Mouse (Mus musculus) heart, embryonic 16.5 days (tissue): ENCODE measurements around the gene Akr1a1. TPM values are rescaled to one million over a fixed set of nuclear protein-coding genes. Genes with fewer than 3 reads are reported as not detected.

Source experiments
- ATAC-seq: fragments of 200-750 bp; cut with Nextera tagmentation; replicated peaks from 2 replicates; pipeline ENCODE4 v1.8.0; 2017; ENCODE audit warnings: moderate number of reproducible peaks; ENCODE audit not compliant: insufficient read depth, low FRiP score; ENCODE audit errors: extremely low read depth
- H3K27ac ChIP-seq: fragments of 300-500 bp; sonication (generic); 2 replicates; pipeline ENCODE4 v1.5.1; 2014; ENCODE audit warnings: mild to moderate bottlenecking, low read length, control low read depth, moderate library complexity
- H3K27me3 ChIP-seq: fragments of 300-500 bp; sonication (generic); 2 replicates; pipeline ENCODE4 v1.6.1; 2014; ENCODE audit warnings: low read length, mixed read lengths; ENCODE audit not compliant: control insufficient read depth, insufficient read depth
- H3K36me3 ChIP-seq: fragments of 300-500 bp; sonication (generic); 2 replicates; pipeline ENCODE4 v1.6.1; 2014; ENCODE audit not compliant: control insufficient read depth, insufficient read depth
- H3K4me1 ChIP-seq: fragments of 300-500 bp; sonication (generic); 2 replicates; pipeline ENCODE4 v1.6.1; 2014; ENCODE audit warnings: low read length, mixed read lengths; ENCODE audit not compliant: control insufficient read depth, insufficient read depth
- H3K4me2 ChIP-seq: fragments of 300-500 bp; sonication (generic); 2 replicates; pipeline ENCODE4 v1.6.1; 2014; ENCODE audit warnings: low read depth, mild to moderate bottlenecking, control low read depth, low read length
- H3K4me3 ChIP-seq: fragments of 300-500 bp; sonication (generic); 2 replicates; pipeline ENCODE4 v1.5.1; 2014; ENCODE audit warnings: mild to moderate bottlenecking, control low read depth, low read length
- H3K9ac ChIP-seq: fragments of 300-500 bp; sonication (generic); 2 replicates; pipeline ENCODE4 v1.6.1; 2014; ENCODE audit warnings: low read length, control low read depth
- H3K9me3 ChIP-seq: fragments of 300-500 bp; sonication (generic); replicated peaks from 2 replicates; pipeline ENCODE4 v1.6.1; 2016; ENCODE audit warnings: low read length; ENCODE audit not compliant: control insufficient read depth
- WGBS: fragments of 180-500 bp; shearing (Covaris S2); extraction: QIAGEN DNeasy Blood & Tissue Kit; methylation state at CpG from one replicate; pipeline ENCODE4 v1.1.7; 2014; 5-methylcytosine and 5-hydroxymethylcytosine counted together
- polyA plus RNA-seq: library from polyadenylated mRNA; unstranded; fragments of >200 nt; fragmentation: Nextera tagmentation; extraction: Ambion mirVana; gene quantifications from 2 replicates; pipeline ENCODE4 v1.2.1, GENCODE M21; 2015

Akr1a1 gene
- polyA plus RNA-seq, 1 experiment from 2014 or later = 585 TPM

DNA sequence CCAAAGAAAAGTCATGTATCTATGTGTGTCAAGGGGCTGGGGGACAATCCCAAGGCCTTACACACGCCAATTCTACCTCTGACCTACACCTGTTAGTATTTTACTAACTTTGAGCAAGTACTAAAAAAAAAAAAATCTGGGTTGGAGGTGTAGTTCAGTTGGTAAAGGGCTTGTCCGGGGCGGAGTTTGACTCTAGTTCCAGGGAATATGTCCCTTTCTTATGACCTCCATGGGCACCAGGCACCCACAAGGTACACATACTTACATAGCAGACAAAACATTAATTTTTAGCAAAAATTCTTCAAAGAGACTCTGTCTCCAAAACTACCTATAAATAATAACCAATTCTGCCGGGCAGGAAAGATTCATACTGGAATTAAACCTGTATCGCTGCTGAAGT, 1.1 kb downstream of the Akr1a1 start:
- whole genome bisulfite sequencing = 21% methylated on average over 5 of the region's 5 CpGs
- H3K9ac ChIP-seq = peak overlapping the region; percentile 95
- ATAC-seq = no peak
- peak overlapping the region; percentile 92 for H3K4me3 ChIP-seq
- H3K27ac ChIP-seq = peak overlapping the region; percentile 94
- H3K36me3 ChIP-seq = peaks cover 14% of the 10 kb centered on the region; the same call in 1 of the 2 replicates
- no peaks in the 10 kb centered on the region for H3K27me3 ChIP-seq
- H3K4me1 ChIP-seq = peaks cover 28% of the 10 kb centered on the region
- no peaks in the 10 kb centered on the region for H3K9me3 ChIP-seq
- H3K4me2 ChIP-seq = peak overlapping the region; percentile 83

DNA sequence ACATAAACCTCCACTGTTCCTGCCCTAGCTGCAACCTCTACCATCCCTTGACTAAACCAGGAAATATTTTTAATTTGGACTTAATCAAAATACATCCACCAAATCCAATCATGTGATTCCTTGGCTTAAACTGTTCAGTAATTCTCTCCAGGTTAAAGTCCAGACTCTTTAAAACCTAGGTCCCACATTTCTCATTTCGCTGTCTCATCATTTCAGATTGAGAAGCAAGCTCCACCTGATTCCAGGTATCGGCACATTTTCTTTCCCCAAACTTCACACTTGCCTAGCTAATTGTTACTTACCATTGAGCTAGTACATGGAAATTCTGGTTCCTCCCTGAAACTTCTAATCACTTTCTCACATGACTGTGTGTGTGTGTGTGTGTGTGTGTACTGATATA, 2.1 kb downstream of the Akr1a1 start:
- Histone ChIP-seq H3K27ac (no peak overlapping the region), H3K27me3 (no peaks in the 10 kb centered on the region), H3K4me3 (peak overlapping the region; percentile 92), H3K4me2 (peak overlapping the region; percentile 83), H3K36me3 (peaks cover 14% of the 10 kb centered on the region; the same call in 1 of the 2 replicates), H3K9ac (no peak overlapping the region), H3K9me3 (no peaks in the 10 kb centered on the region), H3K4me1 (peaks cover 28% of the 10 kb centered on the region)
- WGBS = 94% methylated on average over 2 of the region's 2 CpGs
- no peak for ATAC-seq

DNA sequence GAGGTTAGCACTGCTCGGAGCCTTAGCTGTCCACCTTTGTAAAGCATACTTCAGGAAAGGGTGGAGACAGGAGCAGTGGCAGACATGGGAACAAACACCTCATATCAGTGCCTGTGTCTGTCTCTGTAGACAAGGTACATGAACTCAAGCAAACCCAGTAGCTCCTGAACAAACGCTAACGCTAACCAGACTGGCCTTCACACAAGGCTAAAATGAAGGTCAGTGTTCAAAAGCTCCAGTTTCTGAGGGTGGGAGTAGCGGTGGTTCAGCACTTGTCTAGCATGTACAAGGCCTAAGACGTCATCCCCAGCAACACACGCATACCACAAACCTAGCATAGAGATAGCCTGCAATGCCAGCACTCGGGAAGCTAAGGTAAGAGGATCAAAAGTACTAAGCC, 5.9 kb downstream of the Akr1a1 start:
- H3K4me2 ChIP-seq = no peak overlapping the region
- no peak overlapping the region for H3K27ac ChIP-seq
- WGBS = 62% methylated on average over 7 of the region's 7 CpGs
- H3K4me3 ChIP-seq = no peak overlapping the region
- H3K36me3 ChIP-seq = peaks cover 32% of the 10 kb centered on the region
- ATAC-seq = no peak
- H3K27me3 ChIP-seq = no peaks in the 10 kb centered on the region
- H3K9ac ChIP-seq = no peak overlapping the region
- H3K9me3 ChIP-seq = no peaks in the 10 kb centered on the region
- peaks cover 25% of the 10 kb centered on the region for H3K4me1 ChIP-seq

DNA sequence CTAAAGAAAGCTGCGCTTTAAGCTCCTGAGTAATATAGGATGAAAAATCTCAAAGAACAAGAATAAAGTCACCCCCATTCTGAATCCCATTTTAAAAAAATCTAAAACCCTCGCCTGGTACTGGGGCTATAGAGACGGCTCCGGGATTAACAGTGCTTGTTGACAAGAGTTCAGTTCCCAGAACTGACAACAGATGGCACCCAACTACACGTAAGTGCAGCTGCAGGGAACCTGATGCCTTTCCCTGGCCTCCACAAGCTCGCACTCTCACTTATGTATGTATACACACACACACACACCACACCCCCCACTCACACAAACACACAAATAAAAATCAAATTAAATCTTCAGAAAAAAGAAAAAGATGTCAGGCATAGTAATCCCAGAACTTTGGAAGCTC, 7.2 kb downstream of the Akr1a1 start:
- 0 out of 2 replicates have a peak, but pooled peaks have one; percentile 45 for ATAC-seq
- peaks cover 38% of the 10 kb centered on the region for H3K36me3 ChIP-seq
- WGBS = 51% methylated on average over 6 of the region's 6 CpGs
- H3K9me3 ChIP-seq = no peaks in the 10 kb centered on the region
- no peak overlapping the region for H3K4me2 ChIP-seq
- no peaks in the 10 kb centered on the region for H3K27me3 ChIP-seq
- no peak overlapping the region for H3K4me3 ChIP-seq
- H3K27ac ChIP-seq = no peak overlapping the region
- no peak overlapping the region for H3K9ac ChIP-seq
- peaks cover 15% of the 10 kb centered on the region for H3K4me1 ChIP-seq

GRCm38 (mm10) chr4:116642071-116642470, 9.4 kb downstream of the Akr1a1 start:
- Histone ChIP-seq H3K4me2 (no peak overlapping the region), H3K27me3 (no peaks in the 10 kb centered on the region), H3K36me3 (peaks cover 45% of the 10 kb centered on the region), H3K9ac (no peak overlapping the region), H3K9me3 (no peaks in the 10 kb centered on the region), H3K27ac (no peak overlapping the region), H3K4me1 (peaks cover 4% of the 10 kb centered on the region; the same call in 1 of the 2 replicates), H3K4me3 (no peak overlapping the region)
- WGBS = 94% methylated on average over 1 of the region's 1 CpGs
- ATAC-seq = no peak

GRCm38 (mm10) chr4:116638821-116639220, 12.7 kb downstream of the Akr1a1 start:
- H3K4me2 ChIP-seq = no peak overlapping the region
- no peak overlapping the region for H3K9ac ChIP-seq
- H3K9me3 ChIP-seq = no peaks in the 10 kb centered on the region
- H3K4me3 ChIP-seq = no peak overlapping the region
- WGBS = 93% methylated on average over 6 of the region's 6 CpGs
- H3K27me3 ChIP-seq = no peaks in the 10 kb centered on the region
- H3K27ac ChIP-seq = no peak overlapping the region
- no peak for ATAC-seq
- peaks cover 74% of the 10 kb centered on the region for H3K36me3 ChIP-seq
- no peaks in the 10 kb centered on the region for H3K4me1 ChIP-seq

GRCm38 (mm10) chr4:116635197-116635596, 16.3 kb downstream of the Akr1a1 start:
- no peak overlapping the region for H3K27ac ChIP-seq
- H3K27me3 ChIP-seq = no peaks in the 10 kb centered on the region
- no peak overlapping the region for H3K4me2 ChIP-seq
- no peak overlapping the region for H3K4me3 ChIP-seq
- no peak for ATAC-seq
- no peaks in the 10 kb centered on the region for H3K4me1 ChIP-seq
- no peaks in the 10 kb centered on the region for H3K9me3 ChIP-seq
- 91% methylated on average over 1 of the region's 1 CpGs for WGBS
- no peak overlapping the region for H3K9ac ChIP-seq
- H3K36me3 ChIP-seq = peaks cover 54% of the 10 kb centered on the region

- WGBS = 7% methylated on average over 23 of the region's 23 CpGs
- peak; percentile 88 for ATAC-seq
- H3K27ac ChIP-seq = peak within 1 kb of the TSS; percentile 90
These were observed 23.5 kb downstream of the Akr1a1 start, which contains the start of gene Nasp for GRCm38 (mm10) chr4:116627722-116628662. Gene Nasp, minus strand, starts transcription at chr4:116627941.

GRCm38 (mm10) chr4:116627359-116627716, 24.1 kb downstream of the Akr1a1 start:
- Histone ChIP-seq H3K27me3 (no peaks in the 10 kb centered on the region), H3K27ac (peak overlapping the region; percentile 90), H3K36me3 (no peaks in the 10 kb centered on the region), H3K4me3 (peak overlapping the region; percentile 74), H3K4me1 (peaks cover 14% of the 10 kb centered on the region), H3K9ac (peak overlapping the region; percentile 83), H3K9me3 (no peaks in the 10 kb centered on the region), H3K4me2 (peak overlapping the region; percentile 83)
- 0% methylated on average over 13 of the region's 13 CpGs for WGBS
- peak; percentile 94 for ATAC-seq

More at GRCm38 (mm10) chr4:116627722-116628662, 23.5 kb downstream of the Akr1a1 start, which contains the start of gene Nasp:
- H3K4me2 ChIP-seq = peak within 1 kb of the TSS; percentile 83
- H3K4me3 ChIP-seq = peak within 1 kb of the TSS; percentile 74
- H3K27me3 ChIP-seq = no peaks in the 10 kb centered on the region
- peak within 1 kb of the TSS; percentile 83 for H3K9ac ChIP-seq
- no peaks in the 10 kb centered on the region for H3K9me3 ChIP-seq
- peaks cover 2% of the 10 kb centered on the region; the same call in 1 of the 2 replicates for H3K36me3 ChIP-seq
- H3K4me1 ChIP-seq = peaks cover 14% of the 10 kb centered on the region
